ENCODE assay signal across 8 mouse cellular contexts in genomic region chr3:56183159-56184133, GRCm38 (mm10). TPM values are rescaled to one million over a fixed set of nuclear protein-coding genes. Genes with fewer than 3 reads are reported as not detected.
A peak's percentile ranks its signal among the peaks of the same experiment; 100 is the strongest.
DNase-seq lines count a peak whose midpoint lies in the region; ATAC-seq lines count a peak whose summit lies in the region.

Gene Nbea, minus strand, starts transcription at chr3:56183701.

- DNase-seq in adrenal gland, postnatal 14 days, result peak; percentile 93
- peak; percentile 81 for DNase-seq in embryo, embryonic 10.5 days (ENCODE audit: low spot score)
- DNase-seq in gastrocnemius, postnatal 25 days, result peak; percentile 78
- peak; percentile 95 for DNase-seq in intestine, embryonic 14.5 days (ENCODE audit: low spot score)
- peak; percentile 82 to 85 for DNase-seq in left cerebral cortex, adult 8-10 months (ENCODE audit: low spot score in 2 of 2)
- DNase-seq in lung, postnatal 4 days, result peak; percentile 89 to 91
- peak; percentile 80 to 83 for DNase-seq in right cerebral cortex, postnatal 36 days (ENCODE audit: low spot score in 2 of 2)
- DNase-seq in T-cell, adult 2 months (ENCODE audit: low spot score), result no peak

- WGBS in intestine, embryonic 14.5 days, result under 1% methylated on average over 103 of the region's 131 CpGs

- H3K4me3 ChIP-seq in intestine, embryonic 14.5 days (ENCODE audit: low read depth, low read length), result peak within 1 kb of the TSS; percentile 87

- H3K4me1 ChIP-seq in intestine, embryonic 14.5 days (replicated peaks; ENCODE audit: control insufficient read depth, insufficient read depth, low read length), result peaks cover 9% of the 10 kb centered on the region; the same call in 1 of the 2 replicates

- 0 out of 2 replicates have a peak, but pooled peaks cover 6% of the 10 kb centered on the region for H3K27me3 ChIP-seq in intestine, embryonic 14.5 days (replicated peaks; ENCODE audit: control insufficient read depth, insufficient read depth, low read length)

- no peaks in the 10 kb centered on the region for H3K9me3 ChIP-seq in intestine, embryonic 14.5 days (ENCODE audit: control insufficient read depth, low read length)

- H3K27ac ChIP-seq in intestine, embryonic 14.5 days (ENCODE audit: low read depth), result peak within 1 kb of the TSS; percentile 76

- ATAC-seq in intestine, embryonic 14.5 days (replicated peaks; ENCODE audit: low FRiP score, low TSS enrichment, low read depth), result peak; percentile 85

- peak within 1 kb of the TSS; percentile 83 for H3K9ac ChIP-seq in intestine, embryonic 14.5 days (ENCODE audit: low read length)

- H3K36me3 ChIP-seq in intestine, embryonic 14.5 days (ENCODE audit: control insufficient read depth, insufficient read depth, low read length), result no peaks in the 10 kb centered on the region

- H3K4me2 ChIP-seq in intestine, embryonic 14.5 days (ENCODE audit: low read length), result peak within 1 kb of the TSS; percentile 78

RNA-seq across cellular contexts. Expression of gene Nbea, which starts in this region (rescaled TPM):
- total RNA-seq in adrenal gland, postnatal 14 days (2021), result 20.0 and 21.4 TPM in 2 replicates
- total RNA-seq in gastrocnemius, postnatal 25 days (2021), result 1 to 10 TPM; 3.8 to 4.9 TPM
- 18.7 and 19.6 TPM in 2 replicates for polyA plus RNA-seq in intestine, embryonic 14.5 days (2014; fragmentation: Nextera tagmentation; extraction: Ambion mirVana)
- total RNA-seq in left cerebral cortex, adult 8-10 months (2022), result 100 to 1,000 TPM; 150 to 189 (median 170) TPM
